Mouse (Mus musculus): ENCODE measurements around the gene Plxnb3.

Gene Plxnb3

GRCm38 (mm10) chrX:73785666-73786065, 28.8 kb downstream of the Plxnb3 start:
- no peak for DNase-seq (ENCODE audit: low spot score)

GRCm38 (mm10) chrX:73786364-73787224, 29.7 kb downstream of the Plxnb3 start, which contains the start of the genes Idh3g and Ssr4:
Gene Idh3g, minus strand, starts transcription at chrX:73786897.
Gene Ssr4, plus strand, starts transcription at chrX:73787028.
- DNase-seq (ENCODE audit: low spot score): peak; percentile 96

GRCm38 (mm10) chrX:73787225-73787558, 30.3 kb downstream of the Plxnb3 start:
- DNase-seq (ENCODE audit: low spot score): no peak

- no peak for DNase-seq (ENCODE audit: low spot score)
These were observed 31.6 kb downstream of the Plxnb3 start for GRCm38 (mm10) chrX:73788501-73788900.

- no peak for DNase-seq (ENCODE audit: low spot score)
These were observed 36.1 kb downstream of the Plxnb3 start for GRCm38 (mm10) chrX:73793039-73793438.

- no peak for DNase-seq (ENCODE audit: low spot score)
These were observed 36.6 kb downstream of the Plxnb3 start for GRCm38 (mm10) chrX:73793505-73793904.

GRCm38 (mm10) chrX:73797511-73797910, 40.6 kb downstream of the Plxnb3 start:
- no peak for DNase-seq (ENCODE audit: low spot score)

GRCm38 (mm10) chrX:73798502-73798901, 41.6 kb downstream of the Plxnb3 start:
- peak; percentile 77 for DNase-seq (ENCODE audit: low spot score)

- no peak for DNase-seq (ENCODE audit: low spot score)
These were observed 48.9 kb downstream of the Plxnb3 start for GRCm38 (mm10) chrX:73805814-73806213.

GRCm38 (mm10) chrX:73815072-73815471, 58.2 kb downstream of the Plxnb3 start:
- peak; percentile 55 for DNase-seq (ENCODE audit: low spot score)

- no peak for DNase-seq (ENCODE audit: low spot score)
These were observed 59.9 kb downstream of the Plxnb3 start for GRCm38 (mm10) chrX:73816596-73817314.
